Mouse (Mus musculus): ENCODE data around the gene Kdm2a. TPM values are rescaled to one million over a fixed set of nuclear protein-coding genes. Genes with fewer than 3 reads are reported as not detected.
A peak's percentile ranks its signal among the peaks of the same experiment; 100 is the strongest.

The Kdm2a gene
- polyA plus RNA-seq, 1 experiment from 2014 or later, result 47.7 TPM

DNA sequence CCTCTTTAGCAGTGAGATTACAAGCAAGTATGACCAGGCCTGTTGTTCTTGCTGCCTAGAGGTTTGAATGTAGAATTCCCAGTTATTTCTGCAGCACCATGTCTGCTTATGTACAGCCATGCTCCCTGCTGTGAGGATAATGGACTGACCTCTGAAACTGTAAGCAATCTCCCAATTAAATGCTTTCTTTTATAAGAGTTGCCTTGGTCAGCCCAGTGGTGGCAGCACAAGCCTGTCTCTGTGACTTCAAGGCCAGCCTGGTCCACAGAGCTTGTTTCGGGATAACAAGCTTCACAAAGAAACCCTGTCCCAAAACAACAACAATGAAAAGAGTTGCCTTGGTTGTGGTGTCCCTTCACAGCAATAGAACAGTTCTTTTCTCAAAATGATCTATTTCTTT lies 35.7 kb upstream of the Kdm2a start:
- Histone ChIP-seq H3K4me3 (no peak overlapping the region), H3K4me1 (peaks cover 6% of the 10 kb centered on the region), H3K27me3 (ENCODE audit: low read depth, poor library complexity, severe bottlenecking) (peaks cover 13% of the 10 kb centered on the region), H3K9me3 (replicated peaks) (no peaks in the 10 kb centered on the region), H3K27ac (replicated peaks) (no peak overlapping the region), H3K36me3 (no peaks in the 10 kb centered on the region)
- DNase-seq (ENCODE audit: low spot score), result no peak
- 89% methylated on average over 1 of the region's 1 CpGs for WGBS

DNA sequence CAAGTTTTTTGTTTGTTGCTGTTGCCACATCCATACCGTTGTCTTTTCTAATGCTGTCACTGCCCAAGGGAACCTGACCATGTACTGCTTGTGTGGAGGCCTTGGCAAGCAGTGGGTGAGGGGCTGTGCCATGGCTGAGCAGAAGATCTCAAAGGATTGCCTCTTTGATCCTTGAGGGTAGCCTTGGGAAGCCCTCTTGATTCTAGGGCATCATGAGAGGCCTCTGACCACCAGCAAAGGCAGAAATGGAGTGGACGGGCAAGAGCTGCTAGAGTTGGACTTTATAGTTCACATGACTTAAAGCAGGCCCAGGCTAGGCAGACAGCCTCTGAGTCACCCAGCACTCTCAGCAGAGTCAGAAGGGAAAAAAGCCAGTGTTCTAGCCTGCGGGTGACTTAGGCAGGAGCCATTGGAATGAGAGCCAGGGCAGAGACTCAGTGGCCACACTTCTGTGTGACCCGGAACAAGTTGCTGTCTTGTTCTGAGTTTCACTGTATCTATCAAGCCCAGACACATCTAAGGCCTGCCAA lies 32.1 kb upstream of the Kdm2a start:
- Histone ChIP-seq H3K27ac (replicated peaks) (no peak overlapping the region), H3K36me3 (0 out of 2 replicates have a peak, but pooled peaks cover 8% of the 10 kb centered on the region), H3K4me1 (no peaks in the 10 kb centered on the region), H3K27me3 (ENCODE audit: low read depth, poor library complexity, severe bottlenecking) (no peaks in the 10 kb centered on the region), H3K4me3 (no peak overlapping the region), H3K9me3 (replicated peaks) (no peaks in the 10 kb centered on the region)
- no peak for DNase-seq (ENCODE audit: low spot score)
- 91% methylated on average over 4 of the region's 4 CpGs for WGBS

DNA sequence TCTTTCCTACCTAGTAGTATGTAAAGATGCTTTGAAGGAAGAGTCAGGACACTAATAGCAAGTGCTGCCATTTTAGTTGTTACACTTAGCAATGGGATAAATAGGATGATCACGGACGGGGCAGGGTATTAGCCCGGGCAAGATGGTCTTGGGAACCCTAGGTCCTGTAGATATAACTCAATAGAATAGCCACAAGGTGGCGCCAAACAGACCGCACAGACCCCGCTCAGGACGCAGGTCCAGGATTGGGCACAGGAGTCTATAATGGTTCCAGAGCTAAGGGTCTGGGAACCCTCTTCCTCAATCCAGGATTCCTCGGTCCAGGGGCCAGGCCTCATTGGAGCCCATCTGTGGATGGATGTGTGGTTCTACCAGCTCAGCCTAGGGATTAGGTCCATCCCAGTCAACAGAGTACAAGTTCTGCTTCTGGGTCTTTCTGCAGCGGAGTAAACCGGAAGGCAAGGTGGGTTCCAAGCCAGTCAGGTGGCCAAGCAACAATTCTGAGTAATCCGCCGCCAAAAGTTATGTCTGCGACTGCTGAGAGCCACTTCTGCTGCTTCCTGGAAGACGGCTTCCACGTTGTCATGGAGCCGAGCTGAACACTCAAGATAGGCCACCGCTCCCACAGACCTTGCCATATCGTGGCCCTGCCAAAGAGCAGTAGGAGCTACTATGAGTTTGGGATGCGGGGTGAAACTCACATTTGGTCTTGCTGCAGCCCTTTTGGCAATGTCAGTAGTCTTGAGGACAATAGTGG lies 27.7 kb upstream of the Kdm2a start:
- H3K9me3 ChIP-seq (replicated peaks), result no peaks in the 10 kb centered on the region
- H3K4me3 ChIP-seq, result no peak overlapping the region
- H3K27me3 ChIP-seq (ENCODE audit: low read depth, poor library complexity, severe bottlenecking), result no peaks in the 10 kb centered on the region
- H3K4me1 ChIP-seq, result no peaks in the 10 kb centered on the region
- 75% methylated on average over 19 of the region's 19 CpGs for WGBS
- no peak overlapping the region for H3K27ac ChIP-seq (replicated peaks)
- DNase-seq (ENCODE audit: low spot score), result peak; percentile 37
- 0 out of 2 replicates have a peak, but pooled peaks cover 8% of the 10 kb centered on the region for H3K36me3 ChIP-seq

DNA sequence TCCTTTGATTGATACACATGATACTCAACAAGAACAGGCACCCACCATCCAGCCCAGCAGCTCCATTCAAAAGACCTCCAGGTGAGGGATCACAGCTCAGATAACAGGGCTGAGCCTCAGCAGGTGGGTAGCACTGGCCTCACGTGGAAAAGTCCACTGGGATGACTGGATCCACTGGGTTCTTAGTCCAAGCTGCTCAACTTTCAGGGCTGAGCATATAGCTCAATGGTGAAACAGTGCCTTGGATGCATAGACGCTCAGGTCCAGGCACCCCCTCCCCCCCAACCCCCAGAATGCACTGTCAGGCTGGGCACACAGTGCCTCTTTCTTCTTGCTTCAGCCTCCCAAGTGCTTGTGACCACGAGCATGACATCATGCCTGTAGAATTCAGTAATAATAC lies 24.9 kb upstream of the Kdm2a start:
- no peaks in the 10 kb centered on the region for H3K27me3 ChIP-seq (ENCODE audit: low read depth, poor library complexity, severe bottlenecking)
- H3K36me3 ChIP-seq, result 0 out of 2 replicates have a peak, but pooled peaks cover 8% of the 10 kb centered on the region
- H3K27ac ChIP-seq (replicated peaks), result no peak overlapping the region
- no peaks in the 10 kb centered on the region for H3K9me3 ChIP-seq (replicated peaks)
- WGBS, result 85% methylated on average over 3 of the region's 3 CpGs
- no peak overlapping the region for H3K4me3 ChIP-seq
- no peak for DNase-seq (ENCODE audit: low spot score)
- H3K4me1 ChIP-seq, result no peaks in the 10 kb centered on the region

DNA sequence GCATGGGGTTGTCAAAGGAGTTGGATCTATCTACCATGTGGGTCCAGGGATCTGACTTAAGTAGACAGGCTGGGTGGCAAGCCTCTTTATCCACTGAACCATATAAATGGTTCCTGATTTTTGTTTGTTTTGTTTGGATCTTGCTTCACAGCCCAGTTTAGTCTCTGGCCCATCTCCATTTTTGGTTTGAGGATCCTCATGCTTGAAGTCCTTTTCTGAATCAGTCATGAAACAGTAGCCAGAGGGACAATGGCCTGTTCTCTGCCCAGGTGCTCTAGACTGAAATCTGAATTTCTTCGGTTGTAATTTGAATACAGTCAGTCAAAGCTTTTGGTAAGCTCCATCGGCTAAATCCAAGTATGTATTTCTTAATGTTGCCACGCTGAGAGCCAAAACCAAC lies 24.5 kb upstream of the Kdm2a start:
- Histone ChIP-seq H3K36me3 (0 out of 2 replicates have a peak, but pooled peaks cover 8% of the 10 kb centered on the region), H3K9me3 (replicated peaks) (no peaks in the 10 kb centered on the region), H3K27ac (replicated peaks) (no peak overlapping the region), H3K27me3 (ENCODE audit: low read depth, poor library complexity, severe bottlenecking) (no peaks in the 10 kb centered on the region), H3K4me3 (no peak overlapping the region), H3K4me1 (0 out of 2 replicates have a peak, but pooled peaks cover 2% of the 10 kb centered on the region)
- no peak for DNase-seq (ENCODE audit: low spot score)
- 98% methylated on average over 3 of the region's 3 CpGs for WGBS

DNA sequence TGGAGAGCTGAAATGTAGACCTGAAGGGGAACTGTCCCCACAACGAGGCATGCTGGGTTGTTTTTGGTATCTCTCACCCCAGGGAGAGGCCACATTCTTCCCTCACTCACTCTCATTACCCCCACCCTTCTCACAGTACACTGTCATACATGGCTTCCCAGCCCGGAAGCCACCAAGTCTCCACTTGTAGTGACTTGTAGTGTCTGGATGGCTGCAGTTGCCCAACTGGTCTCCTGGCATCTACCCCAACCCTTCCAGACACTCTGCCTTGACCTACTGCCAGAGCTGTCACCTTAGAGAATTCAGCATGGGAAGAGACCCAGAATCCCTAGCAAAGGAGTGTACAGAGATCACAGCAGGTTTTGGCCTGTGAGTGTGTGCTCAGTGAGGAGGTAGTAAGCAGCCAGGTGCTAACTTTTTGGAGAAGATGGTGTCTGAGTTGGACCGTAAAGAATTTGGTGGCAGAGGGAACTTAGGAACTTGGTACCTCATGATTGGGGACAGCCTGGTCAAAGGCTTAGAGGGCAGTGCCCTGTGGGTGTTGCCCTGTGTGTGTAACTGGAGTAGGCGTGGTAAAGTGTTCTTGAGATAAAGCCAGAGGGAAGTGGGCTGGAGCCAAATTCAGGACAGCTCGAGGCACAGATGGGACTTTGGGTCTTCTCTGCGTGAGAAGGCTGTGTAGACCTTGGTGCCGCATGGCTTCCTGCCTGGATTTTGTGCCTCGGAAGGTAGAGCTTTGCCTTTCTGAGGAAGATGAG lies 22.2 kb upstream of the Kdm2a start:
- Histone ChIP-seq H3K36me3 (0 out of 2 replicates have a peak, but pooled peaks cover under 1% of the 10 kb centered on the region), H3K4me1 (0 out of 2 replicates have a peak, but pooled peaks cover 2% of the 10 kb centered on the region), H3K9me3 (replicated peaks) (no peaks in the 10 kb centered on the region), H3K4me3 (no peak overlapping the region), H3K27me3 (ENCODE audit: low read depth, poor library complexity, severe bottlenecking) (no peaks in the 10 kb centered on the region), H3K27ac (replicated peaks) (no peak overlapping the region)
- no peak for DNase-seq (ENCODE audit: low spot score)
- 87% methylated on average over 8 of the region's 8 CpGs for WGBS

GRCm38 (mm10) chr19:4419711-4420110 lies 21.6 kb upstream of the Kdm2a start:
- no peaks in the 10 kb centered on the region for H3K27me3 ChIP-seq (ENCODE audit: low read depth, poor library complexity, severe bottlenecking)
- H3K9me3 ChIP-seq (replicated peaks), result no peaks in the 10 kb centered on the region
- H3K4me1 ChIP-seq, result 0 out of 2 replicates have a peak, but pooled peaks cover 2% of the 10 kb centered on the region
- 91% methylated on average over 5 of the region's 5 CpGs for WGBS
- H3K36me3 ChIP-seq, result no peaks in the 10 kb centered on the region
- no peak overlapping the region for H3K4me3 ChIP-seq
- H3K27ac ChIP-seq (replicated peaks), result no peak overlapping the region
- DNase-seq (ENCODE audit: low spot score), result no peak

DNA sequence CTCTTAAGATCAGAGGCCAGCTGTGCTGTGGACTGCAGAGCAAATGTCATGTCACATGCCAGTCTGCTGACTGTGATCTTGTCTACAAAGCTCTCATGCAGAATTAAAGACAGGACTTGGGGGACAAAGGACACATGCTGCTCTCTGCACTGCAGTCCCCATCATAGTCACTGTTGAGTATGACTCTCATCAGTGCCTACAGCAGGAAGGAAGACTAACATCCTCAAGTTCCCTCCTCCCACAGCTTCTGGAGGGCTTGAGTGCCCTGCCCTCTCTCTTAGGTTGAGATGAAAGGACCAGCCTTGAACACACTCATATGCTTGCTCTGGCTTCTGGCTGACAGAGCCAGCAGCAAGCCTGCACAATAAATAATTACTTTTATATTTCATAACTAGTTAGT lies 19.6 kb upstream of the Kdm2a start:
- H3K27me3 ChIP-seq (ENCODE audit: low read depth, poor library complexity, severe bottlenecking), result no peaks in the 10 kb centered on the region
- H3K4me1 ChIP-seq, result 0 out of 2 replicates have a peak, but pooled peaks cover 2% of the 10 kb centered on the region
- H3K27ac ChIP-seq (replicated peaks), result no peak overlapping the region
- no peaks in the 10 kb centered on the region for H3K36me3 ChIP-seq
- H3K9me3 ChIP-seq (replicated peaks), result no peaks in the 10 kb centered on the region; the same call in 1 of the 2 replicates
- H3K4me3 ChIP-seq, result no peak overlapping the region
- DNase-seq (ENCODE audit: low spot score), result no peak

- H3K4me3 ChIP-seq, result no peak overlapping the region
- no peaks in the 10 kb centered on the region for H3K27me3 ChIP-seq (ENCODE audit: low read depth, poor library complexity, severe bottlenecking)
- 0% methylated on average over 1 of the region's 1 CpGs for WGBS
- H3K36me3 ChIP-seq, result no peaks in the 10 kb centered on the region
- 0 out of 2 replicates have a peak, but pooled peaks cover 2% of the 10 kb centered on the region for H3K4me1 ChIP-seq
- peak; percentile 50 for DNase-seq (ENCODE audit: low spot score)
- no peaks in the 10 kb centered on the region; the same call in 1 of the 2 replicates for H3K9me3 ChIP-seq (replicated peaks)
- no peak overlapping the region for H3K27ac ChIP-seq (replicated peaks)
Measured at GRCm38 (mm10) chr19:4417183-4417582, 19.1 kb upstream of the Kdm2a start.

- H3K4me3 ChIP-seq, result no peak overlapping the region
- no peak overlapping the region for H3K27ac ChIP-seq (replicated peaks)
- H3K36me3 ChIP-seq, result no peaks in the 10 kb centered on the region
- no peaks in the 10 kb centered on the region for H3K27me3 ChIP-seq (ENCODE audit: low read depth, poor library complexity, severe bottlenecking)
- 0 out of 2 replicates have a peak, but pooled peaks cover 2% of the 10 kb centered on the region for H3K4me1 ChIP-seq
- H3K9me3 ChIP-seq (replicated peaks), result no peaks in the 10 kb centered on the region; the same call in 1 of the 2 replicates
- 63% methylated on average over 1 of the region's 1 CpGs for WGBS
- DNase-seq (ENCODE audit: low spot score), result no peak
Measured at GRCm38 (mm10) chr19:4414631-4415030, 16.5 kb upstream of the Kdm2a start.

- no peaks in the 10 kb centered on the region for H3K27me3 ChIP-seq (ENCODE audit: low read depth, poor library complexity, severe bottlenecking)
- no peaks in the 10 kb centered on the region for H3K4me1 ChIP-seq
- no peak overlapping the region for H3K4me3 ChIP-seq
- no peak for DNase-seq (ENCODE audit: low spot score)
- H3K36me3 ChIP-seq, result no peaks in the 10 kb centered on the region
- no peaks in the 10 kb centered on the region; the same call in 1 of the 2 replicates for H3K9me3 ChIP-seq (replicated peaks)
- 66% methylated on average over 2 of the region's 2 CpGs for WGBS
- H3K27ac ChIP-seq (replicated peaks), result no peak overlapping the region
Measured at GRCm38 (mm10) chr19:4409062-4409461, 11.0 kb upstream of the Kdm2a start.

- Histone ChIP-seq H3K36me3 (no peaks in the 10 kb centered on the region), H3K4me1 (no peaks in the 10 kb centered on the region), H3K27ac (replicated peaks) (no peak overlapping the region), H3K27me3 (ENCODE audit: low read depth, poor library complexity, severe bottlenecking) (0 out of 2 replicates have a peak, but pooled peaks cover 2% of the 10 kb centered on the region), H3K9me3 (replicated peaks) (no peaks in the 10 kb centered on the region; the same call in 1 of the 2 replicates), H3K4me3 (no peak overlapping the region)
- whole genome bisulfite sequencing, result 92% methylated on average over 2 of the region's 2 CpGs
- no peak for DNase-seq (ENCODE audit: low spot score)
Measured at GRCm38 (mm10) chr19:4404840-4405239, 6.8 kb upstream of the Kdm2a start.

All from midbrain, embryonic 10.5 days (tissue).